Mouse (Mus musculus) embryonic fibroblast, embryonic 13.5 days (primary cell): ENCODE results near the gene Kpna2.
"Not testable (repeated sequence)": the region's sequence is repeated elsewhere in the genome, so short reads cannot be mapped to it uniquely, and the experiment has no call there.

Source experiments
- CTCF ChIP-seq: IDR thresholded peaks from 2 replicates; pipeline ENCODE4 v1.5.1; 2011; ENCODE audit warnings: mild to moderate bottlenecking, control low read depth, low read length, moderate library complexity, borderline replicate concordance; ENCODE audit not compliant: insufficient read depth
- POLR2A ChIP-seq: IDR thresholded peaks from 2 replicates; pipeline ENCODE4 v1.6.1; 2011; ENCODE audit warnings: low read depth, mild to moderate bottlenecking, control low read depth, low read length, moderate library complexity

DNA sequence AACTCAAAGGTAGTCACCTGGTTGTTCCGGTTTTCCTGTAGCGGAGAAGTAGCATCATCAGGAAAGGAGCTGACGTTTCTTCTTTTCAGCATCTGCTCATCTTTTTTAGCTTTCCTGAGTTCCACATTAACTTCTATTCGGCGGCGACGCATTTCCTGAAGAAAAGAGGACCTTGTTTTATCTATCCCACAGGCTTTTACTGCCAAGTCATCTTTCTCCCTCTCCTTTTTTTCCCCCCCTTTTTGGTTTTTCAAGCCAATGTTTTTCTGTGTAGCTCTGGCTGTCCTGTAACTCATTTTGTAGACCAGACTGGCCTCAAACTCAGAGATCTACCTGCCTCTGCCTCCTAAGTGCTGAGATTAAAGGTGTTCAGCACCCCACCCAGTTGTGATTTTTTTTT is 2.8 kb downstream of the Kpna2 start:
- TF ChIP-seq CTCF, POLR2A: not testable (repeated sequence)
